Mouse (Mus musculus) urinary bladder, postnatal 36 days (tissue): ENCODE results near the gene Mcrip2.
A peak's percentile ranks its signal among the peaks of the same experiment; 100 is the strongest.

Experiments
- DNase-seq, 2 experiments: peaks; one replicate each; pipeline ENCODE4 v3.0.0; 2022; ENCODE audit warnings: low spot score in 2 of 2, mixed read lengths in 1 of 2

Gene Mcrip2

DNA sequence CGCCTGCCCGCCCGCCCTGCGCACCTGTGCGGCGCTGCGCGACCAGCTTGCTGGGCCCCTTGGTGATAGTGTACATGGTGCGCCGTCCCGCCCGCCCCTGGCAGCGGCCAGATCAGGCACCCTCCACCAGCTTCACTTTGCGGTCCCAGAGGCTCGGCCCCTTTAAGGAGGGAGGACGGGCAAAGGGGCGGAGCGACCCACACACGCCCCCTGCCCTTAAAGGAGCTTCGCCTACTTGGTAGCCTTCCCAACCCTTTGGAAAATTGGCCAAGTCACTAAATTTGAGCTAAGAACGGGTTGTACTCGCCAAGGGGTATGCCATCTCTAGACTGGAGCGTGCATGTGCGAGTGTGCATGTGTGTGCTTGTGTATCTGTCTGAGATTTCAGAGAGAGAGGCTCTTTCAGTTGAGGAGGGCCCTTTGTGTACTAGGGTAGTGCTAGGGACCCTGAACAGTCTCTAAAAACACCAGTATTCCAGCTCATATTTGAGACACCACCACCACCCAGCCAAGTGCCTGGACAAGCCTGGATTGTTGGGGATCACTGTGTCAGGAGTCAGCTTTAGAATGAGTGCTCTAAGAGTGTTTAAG is at the start of gene Mcrip2:
Gene Mcrip2, minus strand, starts transcription at position 164 of the 591 bp plus-strand sequence.
- peak; percentile 76 to 83 for DNase-seq

DNA sequence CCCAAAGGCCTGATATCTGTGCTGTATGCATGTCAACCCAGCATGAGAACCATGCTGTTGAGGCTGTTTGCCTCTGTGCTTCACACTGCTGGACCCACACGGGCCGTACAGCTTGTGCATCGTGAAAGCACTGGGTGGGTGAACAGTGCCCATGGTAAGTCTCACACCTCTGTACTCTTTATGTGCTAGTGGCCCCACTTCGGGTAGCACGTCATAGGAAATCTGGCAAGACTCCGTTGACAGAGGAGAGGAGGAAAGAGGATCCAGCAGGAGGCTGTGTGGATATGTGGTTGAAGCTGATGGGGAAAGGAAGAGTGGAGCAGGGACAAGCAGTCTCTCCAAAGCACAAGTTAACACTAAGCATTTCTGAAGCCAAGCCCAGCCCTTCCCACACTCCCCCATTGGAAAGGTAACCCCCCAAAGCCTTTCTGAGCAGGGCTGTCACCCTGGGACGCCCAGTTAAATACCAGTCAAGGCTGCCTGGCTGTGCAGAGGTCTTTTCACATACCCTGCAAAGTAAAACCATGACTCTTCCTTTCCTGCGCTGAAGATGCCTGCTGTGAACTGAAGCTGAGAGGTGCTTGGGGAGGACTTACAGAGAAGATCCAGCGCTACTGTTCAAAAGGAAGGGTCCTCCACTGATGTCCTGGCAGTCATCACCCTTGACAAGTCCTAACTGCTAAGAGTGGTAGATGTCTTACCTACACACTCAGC is 49.6 kb upstream of the Mcrip2 start:
- no peak for DNase-seq

DNA sequence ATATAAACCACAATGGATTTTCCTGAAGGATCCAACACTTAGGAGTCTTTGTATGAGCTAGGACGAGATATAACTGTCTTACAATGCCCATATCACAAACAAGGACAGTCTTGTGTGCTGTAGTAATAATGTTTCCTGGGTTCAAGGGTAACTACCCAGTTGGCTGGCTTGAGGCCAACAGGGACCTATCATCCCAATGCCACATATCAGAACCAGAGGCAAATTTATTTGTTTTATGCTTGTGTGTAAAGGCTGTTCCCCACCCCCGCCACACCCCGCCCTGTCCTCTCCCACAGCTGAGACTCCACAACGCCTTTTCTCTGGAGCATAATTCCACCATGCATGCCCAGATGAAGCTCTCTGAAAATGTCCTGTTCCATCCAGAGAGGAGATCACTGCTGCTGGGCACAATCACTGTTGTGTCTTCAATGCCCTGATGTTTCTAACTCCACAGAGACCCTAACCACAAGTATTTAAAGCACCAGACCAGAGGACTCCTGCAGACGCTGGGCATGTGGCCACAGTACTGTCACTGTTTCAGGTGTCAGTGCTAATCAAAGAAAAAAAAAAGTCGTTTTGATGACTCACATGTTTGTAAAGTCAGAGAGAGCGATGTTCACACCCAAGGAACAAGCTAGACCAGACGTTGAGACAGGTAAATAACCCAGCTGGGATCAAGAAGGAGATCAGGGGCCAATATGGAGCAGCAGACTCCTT is 48.5 kb upstream of the Mcrip2 start:
- DNase-seq = peak in 1 of 2 experiments; percentile 33

DNA sequence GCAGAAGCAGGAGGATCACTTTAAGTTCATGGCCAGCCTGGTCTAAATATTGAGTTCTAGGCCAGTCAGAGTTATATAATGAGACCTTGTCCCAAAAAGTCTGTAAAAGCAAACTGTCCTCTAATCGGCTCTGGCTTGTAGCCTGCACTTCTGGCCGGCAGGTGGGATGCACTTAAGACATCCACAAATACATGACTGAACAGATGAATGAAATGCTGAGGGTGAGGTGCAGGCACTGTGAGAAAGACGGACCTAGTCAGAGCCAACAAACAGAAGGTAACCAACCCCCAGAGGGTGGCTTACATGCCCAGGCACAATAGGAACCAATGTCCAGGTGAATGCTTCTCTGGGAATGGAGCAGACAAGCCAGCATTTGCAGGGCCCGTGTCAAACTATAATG is 45.7 kb upstream of the Mcrip2 start:
- DNase-seq = no peak

- DNase-seq = no peak
These were observed 45.3 kb upstream of the Mcrip2 start for GRCm38 (mm10) chr17:25913877-25914275.

DNA sequence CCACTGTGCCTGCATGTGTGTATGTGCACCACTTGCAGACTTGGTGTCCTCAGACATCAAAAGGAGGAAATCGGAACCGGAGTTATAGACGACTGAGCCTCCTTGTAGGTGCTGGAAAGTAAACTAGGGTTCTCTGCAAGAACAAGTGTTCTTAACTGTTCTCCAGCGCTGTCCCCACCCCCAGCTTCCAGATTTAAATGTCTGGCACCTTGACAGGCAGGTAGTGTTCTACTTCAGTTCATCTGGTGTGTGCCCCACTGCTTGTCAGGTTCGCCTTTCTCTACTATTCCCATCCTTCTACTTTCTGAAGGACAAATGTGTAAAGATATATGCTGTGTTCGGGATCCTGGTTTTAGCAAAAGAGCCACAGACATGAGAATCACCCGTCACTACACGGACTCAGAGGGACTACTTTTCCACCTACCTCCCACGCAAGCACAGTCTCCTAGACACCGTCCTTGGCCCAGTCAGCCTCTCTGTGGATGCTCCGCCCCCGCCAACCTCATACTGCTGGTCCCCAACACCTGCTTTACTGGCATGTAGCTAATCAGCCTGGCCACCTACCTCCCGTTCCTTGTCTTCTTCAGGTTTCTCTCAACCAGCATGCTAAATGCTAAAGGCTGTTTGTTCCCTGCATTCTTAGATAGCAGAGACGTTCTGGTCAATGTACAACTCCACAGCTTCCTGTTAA is 44.8 kb upstream of the Mcrip2 start:
- DNase-seq = no peak

DNA sequence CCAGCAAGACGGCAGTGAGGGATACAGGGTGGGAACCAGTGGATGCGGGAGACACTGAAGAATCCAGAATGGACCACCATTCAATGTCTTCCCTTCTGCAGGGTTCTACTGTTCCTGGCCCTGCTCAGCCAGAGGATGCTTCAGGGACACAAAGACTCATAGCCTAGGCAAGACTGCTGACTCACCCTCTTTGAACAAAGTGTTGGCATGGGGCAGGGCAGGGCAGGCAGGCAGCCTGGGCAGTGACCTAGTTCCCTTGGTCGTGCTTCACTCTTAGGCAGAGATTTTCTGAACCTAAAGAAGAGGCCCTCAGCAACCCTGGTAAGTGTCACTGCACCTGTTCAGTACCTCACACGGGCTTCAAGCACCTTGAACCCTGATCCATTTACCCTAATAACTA is 43.3 kb upstream of the Mcrip2 start:
- DNase-seq = peak; percentile 23 to 35

DNA sequence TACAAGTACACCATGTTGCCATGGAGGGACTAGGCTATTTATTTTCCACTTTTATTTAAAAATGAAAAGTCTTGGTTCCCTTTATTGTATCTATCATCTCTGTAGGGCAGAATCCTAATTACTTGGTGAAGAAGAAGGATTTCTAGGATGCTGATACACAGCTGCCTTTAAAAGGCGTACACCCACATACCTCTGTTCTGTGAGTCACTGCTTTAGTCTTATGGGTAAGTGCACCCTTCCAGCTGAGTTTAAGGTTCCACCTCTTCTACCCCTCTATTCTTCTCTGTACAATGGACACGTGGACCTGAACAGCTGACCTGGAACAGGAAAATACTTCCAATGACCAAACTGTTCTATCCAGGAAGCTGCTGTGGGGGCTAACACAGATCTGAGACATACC is 39.1 kb upstream of the Mcrip2 start:
- no peak for DNase-seq

- no peak for DNase-seq
These were observed 34.5 kb upstream of the Mcrip2 start for GRCm38 (mm10) chr17:25903061-25903460.

- no peak for DNase-seq
These were observed 31.6 kb upstream of the Mcrip2 start for GRCm38 (mm10) chr17:25900193-25900592.

DNA sequence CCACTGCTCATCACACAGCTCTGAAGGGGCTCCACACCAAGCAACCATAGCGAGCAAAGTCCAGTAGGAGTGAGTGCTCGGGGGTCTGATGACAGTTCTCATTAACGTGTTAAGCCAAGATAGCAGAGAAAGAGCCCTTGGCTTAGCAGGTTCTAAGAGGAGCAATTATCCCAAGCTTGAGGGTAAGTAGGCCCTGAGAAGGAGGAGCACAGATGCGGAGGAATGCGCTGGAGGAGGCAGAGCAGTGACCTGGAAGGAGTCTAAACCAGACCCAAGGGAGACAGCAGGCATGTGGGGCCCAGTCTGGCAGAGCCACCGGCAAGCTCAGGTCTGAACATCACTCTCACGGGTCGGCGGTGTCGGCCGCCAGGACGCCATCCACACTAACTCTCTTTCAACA is 27.3 kb upstream of the Mcrip2 start:
- no peak for DNase-seq

DNA sequence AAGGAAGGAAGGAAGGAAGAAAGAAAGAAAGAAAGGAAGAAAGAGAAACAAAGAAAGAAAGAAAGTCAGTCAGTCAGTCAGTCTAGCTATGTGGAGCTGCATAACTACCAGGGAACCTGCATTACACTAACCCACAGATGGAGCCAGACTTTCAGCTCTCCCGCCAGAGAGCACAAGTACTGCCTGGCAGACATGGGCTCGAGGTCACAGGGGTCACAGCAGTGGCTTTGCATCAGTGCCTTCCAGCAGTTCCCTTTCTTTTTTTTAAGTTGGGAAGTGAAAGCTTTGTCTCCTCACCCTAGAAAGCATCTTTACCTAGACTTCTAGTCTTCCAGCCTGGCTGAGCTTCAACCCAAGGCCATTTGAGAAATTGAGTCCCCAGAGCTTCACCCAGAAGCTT is 26.9 kb upstream of the Mcrip2 start:
- DNase-seq = no peak

- DNase-seq = peak; percentile 45 to 66
These were observed 25.5 kb upstream of the Mcrip2 start for GRCm38 (mm10) chr17:25893975-25894617.

DNA sequence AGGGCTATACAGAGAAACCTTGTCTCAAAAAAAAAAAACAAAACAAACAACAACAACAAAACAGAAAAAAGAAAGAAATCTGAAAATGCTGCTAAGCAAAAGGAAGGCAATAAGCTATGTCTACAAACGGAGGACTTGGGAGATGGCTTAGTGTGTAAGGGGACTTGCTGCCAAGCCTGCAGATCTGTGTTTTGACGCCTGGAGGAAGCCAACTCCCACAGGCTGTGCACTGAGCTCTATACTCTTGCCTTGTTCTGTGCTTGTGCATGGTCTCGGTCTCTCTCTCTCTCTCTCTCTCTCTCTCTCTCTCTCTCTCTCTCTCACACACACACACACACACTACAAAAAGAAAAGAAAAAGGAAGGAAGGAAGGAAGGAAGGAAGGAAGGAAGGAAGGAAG is 20.3 kb upstream of the Mcrip2 start:
- DNase-seq = no peak

GRCm38 (mm10) chr17:25887467-25887866 is 18.9 kb upstream of the Mcrip2 start:
- no peak for DNase-seq

DNA sequence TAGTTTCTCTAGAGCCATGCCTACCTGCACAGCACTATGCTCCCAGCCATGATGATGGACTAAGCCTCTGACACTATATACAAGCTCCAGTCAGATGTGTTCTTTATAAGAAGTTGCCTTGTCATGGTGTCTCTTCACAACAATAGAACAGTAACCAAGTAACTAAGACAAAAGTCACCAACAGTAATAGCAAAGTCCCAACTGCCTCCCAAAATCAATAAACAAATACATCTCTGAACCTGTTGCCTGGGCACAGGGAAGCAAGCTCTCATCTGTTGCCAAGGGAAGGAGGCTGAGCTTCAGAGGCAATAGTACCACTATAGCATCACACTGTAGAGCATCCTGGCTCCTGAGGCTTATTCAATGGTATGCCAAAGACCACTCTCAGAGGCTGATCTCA is 18.2 kb upstream of the Mcrip2 start:
- DNase-seq = no peak

DNA sequence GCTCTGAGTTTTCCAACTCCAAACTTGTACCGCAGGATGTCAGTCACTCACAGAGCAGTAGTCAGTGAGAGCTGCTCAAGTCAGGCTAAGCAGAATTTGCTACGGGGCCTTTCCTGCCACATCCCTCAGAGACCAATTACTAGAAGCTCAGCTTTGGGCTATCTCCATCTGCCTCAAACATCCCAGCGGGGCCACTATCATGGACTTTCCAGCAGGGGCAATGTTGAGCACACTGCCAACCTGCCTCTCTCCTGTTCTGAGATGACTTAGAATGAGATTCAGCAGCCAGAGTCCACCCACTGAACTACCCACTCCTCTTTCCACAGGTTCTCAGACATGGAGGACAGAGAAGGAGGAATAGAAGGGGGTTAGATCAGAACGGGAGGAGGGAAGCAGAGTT is 17.1 kb upstream of the Mcrip2 start:
- no peak for DNase-seq

- no peak for DNase-seq
These were observed 15.3 kb upstream of the Mcrip2 start for GRCm38 (mm10) chr17:25883824-25884223.

DNA sequence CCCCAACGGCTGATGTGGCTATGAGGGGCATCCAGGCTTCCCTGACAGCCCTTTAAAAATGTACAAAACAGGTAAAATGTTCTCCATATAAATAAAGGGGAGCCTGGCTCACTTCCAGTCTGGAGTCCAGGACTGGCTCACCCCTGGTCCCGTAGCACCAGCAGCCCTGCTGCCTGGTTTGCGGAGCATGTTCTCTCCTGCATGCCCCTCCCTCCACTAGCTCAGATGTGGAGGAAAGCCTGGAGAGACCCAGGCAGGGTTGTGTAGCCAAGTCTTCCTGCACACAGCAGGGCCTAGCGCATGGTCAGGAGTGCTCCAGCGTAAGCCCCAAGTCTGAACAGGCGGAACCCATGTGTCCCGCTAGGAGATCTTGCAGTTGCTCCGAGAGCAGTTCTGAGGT is 14.7 kb upstream of the Mcrip2 start:
- DNase-seq = no peak

DNA sequence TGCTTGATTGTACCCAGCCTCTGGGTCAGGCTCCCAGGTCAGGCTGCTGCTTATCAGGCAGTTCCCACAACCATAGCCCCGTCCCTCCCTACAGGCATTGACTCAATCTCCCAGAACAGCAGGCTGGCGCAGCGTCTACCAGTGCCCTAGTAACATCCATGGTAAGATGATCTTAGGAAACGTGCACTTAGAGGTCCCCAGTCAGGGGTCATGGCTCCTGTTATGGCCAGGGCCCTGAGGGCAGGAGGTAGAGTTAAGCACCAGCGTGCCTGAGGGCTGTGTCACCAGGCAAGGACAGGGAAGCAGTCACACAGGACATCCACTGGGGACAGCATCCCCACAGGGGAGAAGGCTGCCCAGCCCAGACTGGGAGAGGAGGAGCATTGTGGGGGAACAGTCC is 13.7 kb upstream of the Mcrip2 start:
- DNase-seq = no peak

DNA sequence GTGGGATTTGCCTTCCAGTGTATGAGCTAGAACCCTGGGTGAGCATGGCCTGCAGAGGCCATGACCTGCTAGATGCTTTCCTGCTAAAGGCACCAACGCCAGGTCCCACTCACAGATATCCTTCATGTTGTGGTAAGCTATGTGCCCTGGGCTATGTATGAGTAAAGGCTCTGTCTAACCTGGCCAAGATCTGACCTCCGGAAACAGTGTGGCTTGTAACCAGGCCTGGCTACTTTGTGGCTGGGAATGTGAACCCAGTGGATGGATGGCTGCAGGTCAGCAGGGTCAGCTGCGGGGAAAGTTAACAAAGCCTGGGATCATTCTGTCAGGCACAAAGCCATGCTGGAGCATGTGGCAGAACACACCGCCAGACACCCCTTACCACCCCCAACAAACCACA is 13.1 kb upstream of the Mcrip2 start:
- DNase-seq = no peak
